Mouse (Mus musculus) neural tube, embryonic 11.5 days (tissue): ENCODE measurements at regions not wholly inside any gene's neighbourhood (a gene's known extent, or its start where the extent isn't known, plus 50 kb on each side); places are given as distances from the start of the nearest gene placed in this dataset.

Experiments used
- ATAC-seq: fragments of 200-750 bp; cut with Nextera tagmentation; 2 replicates; pipeline ENCODE4 v1.8.0; 2017; ENCODE audit warnings: moderate number of reproducible peaks, mild to moderate bottlenecking, moderate TSS enrichment, moderate library complexity; ENCODE audit not compliant: insufficient read depth, low FRiP score, low TSS enrichment
- DNase-seq: peaks from one replicate; pipeline ENCODE4 v3.0.0-alpha.2; 2015; ENCODE audit warnings: low spot score
- H3K27ac ChIP-seq: fragments of 300-500 bp; sonication (generic); 2 replicates; pipeline ENCODE4 v1.5.1; 2014; ENCODE audit warnings: low read depth, mild to moderate bottlenecking, low read length
- H3K27me3 ChIP-seq: fragments of 300-500 bp; sonication (generic); 2 replicates; pipeline ENCODE4 v1.6.1; 2014; ENCODE audit warnings: mild to moderate bottlenecking, low read length, mixed read lengths; ENCODE audit not compliant: control insufficient read depth, insufficient read depth
- H3K36me3 ChIP-seq: fragments of 300-500 bp; sonication (generic); 2 replicates; pipeline ENCODE4 v1.6.1; 2014; ENCODE audit warnings: mild to moderate bottlenecking, low read length, moderate library complexity, mixed read lengths; ENCODE audit not compliant: control insufficient read depth, insufficient read depth
- H3K4me1 ChIP-seq: fragments of 300-500 bp; sonication (generic); 2 replicates; pipeline ENCODE4 v1.6.1; 2014; ENCODE audit warnings: low read length, mixed read lengths; ENCODE audit not compliant: control insufficient read depth, insufficient read depth
- H3K4me2 ChIP-seq: fragments of 300-500 bp; sonication (generic); 2 replicates; pipeline ENCODE4 v1.6.1; 2014; ENCODE audit warnings: low read depth, mild to moderate bottlenecking, moderate library complexity
- H3K4me3 ChIP-seq: fragments of 300-500 bp; sonication (generic); 2 replicates; pipeline ENCODE4 v1.5.1; 2014; ENCODE audit warnings: low read depth, low read length
- H3K9ac ChIP-seq: fragments of 300-500 bp; sonication (generic); 2 replicates; pipeline ENCODE4 v1.6.1; 2014; ENCODE audit warnings: mild to moderate bottlenecking, low read length
- H3K9me3 ChIP-seq: fragments of 300-500 bp; sonication (generic); 2 replicates; pipeline ENCODE4 v1.6.1; 2016; ENCODE audit warnings: low read length; ENCODE audit not compliant: control insufficient read depth
- WGBS: fragments of 180-500 bp; shearing (Covaris S2); extraction: QIAGEN DNeasy Blood & Tissue Kit; methylation state at CpG from one replicate; pipeline ENCODE4 v1.1.7; 2014; 5-methylcytosine and 5-hydroxymethylcytosine counted together

- H3K4me2 ChIP-seq: no peak overlapping the region
- DNase-seq (no peak), ATAC-seq (no peak)
- H3K4me3 ChIP-seq: no peak overlapping the region
- no peak overlapping the region for H3K9ac ChIP-seq
- no peaks in the 10 kb centered on the region for H3K4me1 ChIP-seq
- H3K9me3 ChIP-seq: no peaks in the 10 kb centered on the region
- WGBS: 58% methylated on average over 3 of the region's 3 CpGs
- H3K27ac ChIP-seq: no peak overlapping the region
- H3K27me3 ChIP-seq: no peaks in the 10 kb centered on the region
- no peaks in the 10 kb centered on the region for H3K36me3 ChIP-seq
These were observed 585.3 kb upstream of the Adgrl2 start for GRCm38 (mm10) chr3:149575678-149576077.

GRCm38 (mm10) chr3:149566853-149567252 lies 576.5 kb upstream of the Adgrl2 start:
- Histone ChIP-seq H3K9me3 (no peaks in the 10 kb centered on the region), H3K4me3 (no peak overlapping the region), H3K4me2 (no peak overlapping the region), H3K36me3 (no peaks in the 10 kb centered on the region), H3K4me1 (no peaks in the 10 kb centered on the region), H3K27ac (no peak overlapping the region), H3K27me3 (no peaks in the 10 kb centered on the region), H3K9ac (no peak overlapping the region)
- ATAC-seq (no peak), DNase-seq (no peak)
- 87% methylated on average over 6 of the region's 6 CpGs for WGBS

- H3K27me3 ChIP-seq: no peaks in the 10 kb centered on the region
- no peak overlapping the region for H3K27ac ChIP-seq
- no peak for DNase-seq
- no peaks in the 10 kb centered on the region for H3K36me3 ChIP-seq
- H3K4me1 ChIP-seq: no peaks in the 10 kb centered on the region
- no peak for ATAC-seq
- no peak overlapping the region for H3K9ac ChIP-seq
- H3K4me3 ChIP-seq: no peak overlapping the region
- WGBS: 86% methylated on average over 9 of the region's 9 CpGs
- H3K4me2 ChIP-seq: no peak overlapping the region
- no peaks in the 10 kb centered on the region for H3K9me3 ChIP-seq
These were observed 560.0 kb upstream of the Adgrl2 start for GRCm38 (mm10) chr3:149550231-149550951.

GRCm38 (mm10) chr3:149547045-149547444 lies 556.7 kb upstream of the Adgrl2 start:
- WGBS: 72% methylated on average over 6 of the region's 6 CpGs
- Histone ChIP-seq H3K27me3 (no peaks in the 10 kb centered on the region), H3K4me3 (no peak overlapping the region), H3K9ac (no peak overlapping the region), H3K36me3 (no peaks in the 10 kb centered on the region), H3K27ac (no peak overlapping the region), H3K9me3 (no peaks in the 10 kb centered on the region), H3K4me2 (no peak overlapping the region), H3K4me1 (no peaks in the 10 kb centered on the region)
- peak; percentile 55; the same call in 1 of the 2 replicates for ATAC-seq
- peak; percentile 25 for DNase-seq

GRCm38 (mm10) chr3:149546256-149546655 lies 555.9 kb upstream of the Adgrl2 start:
- Histone ChIP-seq H3K27me3 (no peaks in the 10 kb centered on the region), H3K27ac (no peak overlapping the region), H3K9ac (no peak overlapping the region), H3K9me3 (no peaks in the 10 kb centered on the region), H3K36me3 (no peaks in the 10 kb centered on the region), H3K4me3 (no peak overlapping the region), H3K4me1 (no peaks in the 10 kb centered on the region), H3K4me2 (no peak overlapping the region)
- ATAC-seq (no peak), DNase-seq (no peak)
- WGBS: 71% methylated on average over 10 of the region's 10 CpGs

- H3K9me3 ChIP-seq: no peaks in the 10 kb centered on the region
- no peak for DNase-seq
- ATAC-seq: no peak
These were observed 543.8 kb upstream of the Adgrl2 start for GRCm38 (mm10) chr3:149534183-149534582.

GRCm38 (mm10) chr3:149530026-149530607 lies 539.8 kb upstream of the Adgrl2 start:
- H3K4me2 ChIP-seq: no peak overlapping the region

More at GRCm38 (mm10) chr3:149534183-149534582, 543.8 kb upstream of the Adgrl2 start:
- no peaks in the 10 kb centered on the region for H3K4me1 ChIP-seq
- H3K4me3 ChIP-seq: no peak overlapping the region
- H3K9ac ChIP-seq: no peak overlapping the region
- 59% methylated on average over 4 of the region's 4 CpGs for whole genome bisulfite sequencing
- H3K36me3 ChIP-seq: no peaks in the 10 kb centered on the region
- H3K4me2 ChIP-seq: no peak overlapping the region
- H3K27ac ChIP-seq: no peak overlapping the region
- H3K27me3 ChIP-seq: no peaks in the 10 kb centered on the region

GRCm38 (mm10) chr3:149526509-149526908 lies 536.2 kb upstream of the Adgrl2 start:
- Histone ChIP-seq H3K27ac (no peak overlapping the region), H3K4me2 (no peak overlapping the region), H3K36me3 (no peaks in the 10 kb centered on the region), H3K9ac (no peak overlapping the region), H3K4me3 (no peak overlapping the region), H3K4me1 (no peaks in the 10 kb centered on the region), H3K9me3 (no peaks in the 10 kb centered on the region), H3K27me3 (no peaks in the 10 kb centered on the region)
- DNase-seq (no peak), ATAC-seq (no peak)
- 92% methylated on average over 3 of the region's 3 CpGs for WGBS

More at GRCm38 (mm10) chr3:149530026-149530607, 539.8 kb upstream of the Adgrl2 start:
- no peak for ATAC-seq
- Histone ChIP-seq H3K9me3 (no peaks in the 10 kb centered on the region), H3K27me3 (no peaks in the 10 kb centered on the region), H3K4me1 (no peaks in the 10 kb centered on the region), H3K4me3 (no peak overlapping the region), H3K9ac (no peak overlapping the region), H3K36me3 (no peaks in the 10 kb centered on the region), H3K27ac (no peak overlapping the region)
- 91% methylated on average over 13 of the region's 13 CpGs for WGBS
- DNase-seq: no peak

- Histone ChIP-seq H3K9me3 (no peaks in the 10 kb centered on the region), H3K4me2 (peak overlapping the region; percentile 81), H3K36me3 (no peaks in the 10 kb centered on the region), H3K27ac (no peak overlapping the region), H3K4me3 (peak overlapping the region; percentile 40), H3K4me1 (peaks cover 7% of the 10 kb centered on the region; the same call in 1 of the 2 replicates), H3K9ac (peak overlapping the region; percentile 31), H3K27me3 (no peaks in the 10 kb centered on the region)
- ATAC-seq: 0 out of 2 replicates have a peak, but pooled peaks have one; percentile 2
- no peak for DNase-seq
- 22% methylated on average over 15 of the region's 15 CpGs for WGBS
These were observed 529.2 kb upstream of the Adgrl2 start for GRCm38 (mm10) chr3:149519575-149519929.
